Mouse (Mus musculus) intestine, embryonic 16.5 days (tissue): ENCODE data around the gene Ccdc78. TPM values are rescaled to one million over a fixed set of nuclear protein-coding genes. Genes with fewer than 3 reads are reported as not detected.
A peak's percentile ranks its signal among the peaks of the same experiment; 100 is the strongest.
"Not testable (repeated sequence)": the region's sequence is repeated elsewhere in the genome, so short reads cannot be mapped to it uniquely, and the experiment has no call there.

ENCODE experiments used
- ATAC-seq: fragments of 200-750 bp; cut with Nextera tagmentation; 2 replicates; pipeline ENCODE4 v1.8.0; 2017; ENCODE audit warnings: moderate TSS enrichment, moderate library complexity
- H3K27ac ChIP-seq: fragments of 300-500 bp; sonication (generic); 2 replicates; pipeline ENCODE4 v1.5.1; 2014; ENCODE audit warnings: mild to moderate bottlenecking, low read length
- H3K27me3 ChIP-seq: fragments of 300-500 bp; sonication (generic); replicated peaks from 2 replicates; pipeline ENCODE4 v1.6.1; 2014; ENCODE audit warnings: low read length, control low read depth, mixed read lengths; ENCODE audit not compliant: control insufficient read depth, insufficient read depth
- H3K36me3 ChIP-seq: fragments of 300-500 bp; sonication (generic); 2 replicates; pipeline ENCODE4 v1.6.1; 2014; ENCODE audit warnings: low read length, control low read depth; ENCODE audit not compliant: control insufficient read depth, insufficient read depth
- H3K4me1 ChIP-seq: fragments of 300-500 bp; sonication (generic); 2 replicates; pipeline ENCODE4 v1.6.1; 2014; ENCODE audit warnings: low read length, control low read depth, mixed read lengths; ENCODE audit not compliant: control insufficient read depth, insufficient read depth
- H3K4me2 ChIP-seq: fragments of 300-500 bp; sonication (generic); 2 replicates; pipeline ENCODE4 v1.6.1; 2014; ENCODE audit warnings: low read depth, low read length, control low read depth
- H3K4me3 ChIP-seq: fragments of 300-500 bp; sonication (generic); 2 replicates; pipeline ENCODE4 v1.5.1; 2014; ENCODE audit warnings: mild to moderate bottlenecking, low read length
- H3K9ac ChIP-seq: fragments of 300-500 bp; sonication (generic); 2 replicates; pipeline ENCODE4 v1.6.1; 2014; ENCODE audit warnings: low read depth, low read length
- H3K9me3 ChIP-seq: fragments of 300-500 bp; sonication (generic); 2 replicates; pipeline ENCODE4 v1.6.1; 2016; ENCODE audit warnings: low read length, control low read depth; ENCODE audit not compliant: control insufficient read depth
- WGBS: fragments of 180-500 bp; shearing (Covaris S2); extraction: QIAGEN DNeasy Blood & Tissue Kit; methylation state at CpG from one replicate; pipeline ENCODE4 v1.1.7; 2014; 5-methylcytosine and 5-hydroxymethylcytosine counted together
- polyA plus RNA-seq: library from polyadenylated mRNA; unstranded; fragments of >200 nt; fragmentation: Nextera tagmentation; extraction: Ambion mirVana; gene quantifications from 2 replicates; pipeline ENCODE4 v1.2.1, GENCODE M21; 2015

Gene Ccdc78
- polyA plus RNA-seq, 1 experiment from 2014 or later: 0.16 TPM

GRCm38 (mm10) chr17:25802825-25803517 lies 16.6 kb downstream of the Ccdc78 start:
- Histone ChIP-seq H3K4me1 (no peaks in the 10 kb centered on the region), H3K27ac (no peak overlapping the region), H3K9me3 (no peaks in the 10 kb centered on the region), H3K4me2 (no peak overlapping the region), H3K4me3 (no peak overlapping the region), H3K27me3 (no peaks in the 10 kb centered on the region), H3K9ac (no peak overlapping the region), H3K36me3 (no peaks in the 10 kb centered on the region)
- 11% methylated on average over 10 of the region's 10 CpGs for WGBS
- ATAC-seq: peak; percentile 45

DNA sequence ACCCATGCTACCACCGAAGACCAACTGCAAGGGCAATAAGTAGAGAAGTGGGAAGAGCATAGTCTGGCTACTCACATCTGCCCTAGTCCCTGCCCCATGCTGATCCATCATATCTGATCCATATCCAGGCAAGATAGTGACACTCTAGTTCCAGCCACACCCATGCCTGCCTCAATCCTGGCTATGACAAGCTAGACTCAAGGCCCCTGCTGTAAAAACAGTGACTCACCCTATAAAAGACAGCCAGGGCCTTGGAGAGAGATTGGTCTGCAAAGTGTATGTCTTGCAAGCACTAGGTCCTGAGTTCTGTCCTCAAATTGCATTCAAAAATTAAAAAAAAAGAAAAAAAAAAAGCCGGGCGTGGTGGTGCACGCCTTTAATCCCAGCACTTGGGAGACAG lies 20.1 kb downstream of the Ccdc78 start:
- H3K4me3 ChIP-seq: no peak overlapping the region
- peaks cover 8% of the 10 kb centered on the region for H3K4me1 ChIP-seq
- H3K27me3 ChIP-seq: peaks cover 20% of the 10 kb centered on the region
- no peak overlapping the region for H3K9ac ChIP-seq
- no peak overlapping the region for H3K4me2 ChIP-seq
- H3K36me3 ChIP-seq: no peaks in the 10 kb centered on the region
- WGBS: 68% methylated on average over 4 of the region's 4 CpGs
- ATAC-seq: peak; percentile 59; the same call in 1 of the 2 replicates
- no peak overlapping the region for H3K27ac ChIP-seq
- H3K9me3 ChIP-seq: no peaks in the 10 kb centered on the region

- H3K9me3 ChIP-seq, H3K9ac ChIP-seq, H3K4me1 ChIP-seq, H3K27ac ChIP-seq, H3K36me3 ChIP-seq, ATAC-seq, H3K4me2 ChIP-seq, H3K4me3 ChIP-seq: not testable (repeated sequence)
- 45% methylated on average over 2 of the region's 2 CpGs for WGBS
- H3K27me3 ChIP-seq: peaks cover 22% of the 10 kb centered on the region
Measured at GRCm38 (mm10) chr17:25807452-25807851, 21.1 kb downstream of the Ccdc78 start.

- 0 out of 2 replicates have a peak overlapping the region, but pooled peaks have one; percentile 64 for H3K9ac ChIP-seq
- WGBS: 44% methylated on average over 5 of the region's 5 CpGs
- no peak overlapping the region for H3K27ac ChIP-seq
- no peak for ATAC-seq
- H3K4me3 ChIP-seq: peak overlapping the region; percentile 71; the same call in 1 of the 2 replicates
- no peaks in the 10 kb centered on the region for H3K9me3 ChIP-seq
- no peak overlapping the region for H3K4me2 ChIP-seq
- H3K27me3 ChIP-seq: peaks cover 22% of the 10 kb centered on the region
- H3K4me1 ChIP-seq: peaks cover 8% of the 10 kb centered on the region
- no peaks in the 10 kb centered on the region for H3K36me3 ChIP-seq
Measured at GRCm38 (mm10) chr17:25808028-25808427, 21.6 kb downstream of the Ccdc78 start.

DNA sequence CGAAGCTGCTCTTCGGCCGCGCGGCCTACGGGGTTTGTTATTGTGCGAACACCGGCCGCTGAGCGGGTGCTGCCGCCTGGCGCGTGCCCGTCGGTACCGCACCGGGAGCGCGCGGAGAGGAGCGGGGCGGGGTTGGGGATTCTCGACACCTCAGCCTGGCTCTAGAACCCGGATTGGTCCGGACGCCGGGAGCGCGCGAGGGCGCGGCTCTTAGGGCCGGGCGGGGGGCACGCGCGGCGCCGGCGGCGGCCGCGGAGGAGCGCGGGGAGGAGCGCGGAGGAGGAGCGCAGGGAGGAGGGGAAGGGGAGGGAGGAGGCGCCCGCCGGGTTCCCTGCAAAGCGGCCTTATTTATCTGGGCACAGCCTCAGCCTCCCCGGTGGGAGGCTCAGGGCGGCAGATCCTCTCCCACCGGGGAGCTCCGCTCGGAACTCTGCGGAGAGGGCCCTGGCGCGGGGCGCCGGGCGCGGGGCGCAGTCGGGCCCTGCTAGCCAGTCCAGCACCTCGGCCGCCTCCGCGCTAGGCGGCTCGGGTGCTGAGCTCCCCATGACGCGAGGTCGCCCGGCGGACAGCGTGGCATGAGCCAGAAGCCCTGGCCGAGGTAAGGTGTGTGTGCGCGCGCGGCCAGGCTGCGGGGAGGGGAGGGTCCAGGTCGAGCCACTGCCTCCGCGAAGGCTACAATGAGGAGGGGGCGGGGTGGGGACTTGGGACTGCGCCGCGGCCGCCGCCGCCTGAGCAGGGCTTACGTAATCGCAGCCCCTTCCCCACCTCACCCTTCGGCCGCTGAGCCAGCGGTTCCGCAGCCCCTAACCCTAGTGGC lies 22.6 kb downstream of the Ccdc78 start, which contains the start of gene Fbxl16:
TSS of gene Fbxl16 (plus strand) at position 297 of the 817 bp plus-strand sequence.
- WGBS: under 1% methylated on average over 97 of the region's 100 CpGs
- H3K27me3 ChIP-seq: peaks cover 22% of the 10 kb centered on the region
- H3K27ac ChIP-seq: no peak within 1 kb of the TSS; the same call in 1 of the 2 replicates
- H3K9me3 ChIP-seq: no peaks in the 10 kb centered on the region
- peak; percentile 83 for ATAC-seq
- H3K4me1 ChIP-seq: peaks cover 11% of the 10 kb centered on the region
- no peaks in the 10 kb centered on the region for H3K36me3 ChIP-seq
- H3K4me2 ChIP-seq: peak within 1 kb of the TSS; percentile 96
- H3K9ac ChIP-seq: peak within 1 kb of the TSS; percentile 64
- peak within 1 kb of the TSS; percentile 71 for H3K4me3 ChIP-seq

GRCm38 (mm10) chr17:25809606-25810340 lies 23.4 kb downstream of the Ccdc78 start:
- Histone ChIP-seq H3K36me3 (no peaks in the 10 kb centered on the region), H3K4me1 (peaks cover 11% of the 10 kb centered on the region), H3K4me2 (peak overlapping the region; percentile 96), H3K9me3 (no peaks in the 10 kb centered on the region), H3K4me3 (peak overlapping the region; percentile 71), H3K9ac (peak overlapping the region; percentile 64), H3K27ac (no peak overlapping the region), H3K27me3 (peaks cover 22% of the 10 kb centered on the region)
- WGBS: 13% methylated on average over 25 of the region's 25 CpGs
- peak; percentile 19; the same call in 1 of the 2 replicates for ATAC-seq

- Histone ChIP-seq H3K9me3 (no peaks in the 10 kb centered on the region), H3K4me2 (no peak overlapping the region), H3K9ac (no peak overlapping the region), H3K4me1 (peaks cover 11% of the 10 kb centered on the region), H3K27ac (no peak overlapping the region), H3K36me3 (no peaks in the 10 kb centered on the region), H3K27me3 (peaks cover 22% of the 10 kb centered on the region), H3K4me3 (no peak overlapping the region)
- no peak for ATAC-seq
- WGBS: 67% methylated on average over 4 of the region's 4 CpGs
Measured at GRCm38 (mm10) chr17:25810890-25811289, 24.5 kb downstream of the Ccdc78 start.

DNA sequence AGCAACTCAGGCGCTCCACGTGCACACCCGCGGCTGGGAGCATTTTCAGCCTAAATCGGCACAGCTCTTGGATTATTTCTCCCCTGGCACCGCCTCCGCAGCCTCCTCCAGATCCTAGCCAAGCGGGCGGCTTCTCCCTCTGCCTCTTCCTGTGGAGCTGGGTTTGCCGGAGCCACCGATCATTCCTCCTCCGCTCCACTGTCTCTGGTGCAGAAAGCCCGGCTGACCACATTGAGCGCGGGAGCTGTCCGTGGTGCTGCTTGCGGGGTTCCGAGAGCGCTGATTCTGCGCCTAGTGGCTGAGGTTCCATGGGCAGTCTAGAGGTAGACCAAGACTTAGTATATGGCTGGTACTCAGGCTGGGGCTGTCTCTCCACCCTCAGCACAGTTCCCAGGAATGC lies 27.1 kb downstream of the Ccdc78 start:
- Histone ChIP-seq H3K9me3 (no peaks in the 10 kb centered on the region), H3K36me3 (no peaks in the 10 kb centered on the region), H3K27ac (no peak overlapping the region), H3K4me1 (peaks cover 9% of the 10 kb centered on the region), H3K4me2 (no peak overlapping the region), H3K4me3 (no peak overlapping the region), H3K9ac (no peak overlapping the region), H3K27me3 (peaks cover 33% of the 10 kb centered on the region)
- WGBS: 2% methylated on average over 20 of the region's 20 CpGs
- ATAC-seq: peak; percentile 39

GRCm38 (mm10) chr17:25817662-25818061 lies 31.3 kb downstream of the Ccdc78 start:
- no peaks in the 10 kb centered on the region for H3K9me3 ChIP-seq
- ATAC-seq: no peak
- no peak overlapping the region for H3K9ac ChIP-seq
- peaks cover 33% of the 10 kb centered on the region for H3K27me3 ChIP-seq
- no peaks in the 10 kb centered on the region for H3K36me3 ChIP-seq
- H3K4me1 ChIP-seq: peaks cover 6% of the 10 kb centered on the region; the same call in 1 of the 2 replicates
- 81% methylated on average over 11 of the region's 11 CpGs for WGBS
- no peak overlapping the region for H3K27ac ChIP-seq
- no peak overlapping the region for H3K4me3 ChIP-seq
- no peak overlapping the region for H3K4me2 ChIP-seq
